Mouse (Mus musculus): Measurements from ENCODE around the gene Ptpn9. TPM values are rescaled to one million over a fixed set of nuclear protein-coding genes. Genes with fewer than 3 reads are reported as not detected.

Ptpn9 gene
- polyA plus RNA-seq, 1 experiment from 2014 or later, result 24.9 TPM

- H3K27me3 ChIP-seq (replicated peaks), result no peaks in the 10 kb centered on the region
- H3K4me3 ChIP-seq (replicated peaks), result no peak overlapping the region
- no peak overlapping the region for H3K27ac ChIP-seq (replicated peaks)
- H3K9ac ChIP-seq (replicated peaks), result no peak overlapping the region
- ATAC-seq (ENCODE audit: low FRiP score), result no peak
- 89% methylated on average over 1 of the region's 1 CpGs for WGBS
- peaks cover 29% of the 10 kb centered on the region for H3K36me3 ChIP-seq
- H3K9me3 ChIP-seq (replicated peaks), result peaks cover 7% of the 10 kb centered on the region
- H3K4me2 ChIP-seq, result no peak overlapping the region
- no peaks in the 10 kb centered on the region for H3K4me1 ChIP-seq
Observed at GRCm38 (mm10) chr9:57017631-57018030, 22.9 kb downstream of the Ptpn9 start.

GRCm38 (mm10) chr9:57031756-57032155 lies 37.0 kb downstream of the Ptpn9 start:
- ATAC-seq (ENCODE audit: low FRiP score), result no peak
- Histone ChIP-seq H3K9me3 (replicated peaks) (no peaks in the 10 kb centered on the region), H3K27me3 (replicated peaks) (no peaks in the 10 kb centered on the region), H3K27ac (replicated peaks) (no peak overlapping the region), H3K4me3 (replicated peaks) (no peak overlapping the region), H3K36me3 (peaks cover 63% of the 10 kb centered on the region), H3K4me1 (no peaks in the 10 kb centered on the region), H3K9ac (replicated peaks) (no peak overlapping the region), H3K4me2 (no peak overlapping the region)
- whole genome bisulfite sequencing, result 97% methylated on average over 1 of the region's 1 CpGs

GRCm38 (mm10) chr9:57056237-57056636 lies 61.5 kb downstream of the Ptpn9 start:
- ATAC-seq (ENCODE audit: low FRiP score), result no peak
- no peak overlapping the region for H3K9ac ChIP-seq (replicated peaks)
- H3K9me3 ChIP-seq (replicated peaks), result no peaks in the 10 kb centered on the region
- no peak overlapping the region for H3K4me2 ChIP-seq
- H3K36me3 ChIP-seq, result peaks cover 48% of the 10 kb centered on the region
- WGBS, result 83% methylated on average over 1 of the region's 1 CpGs
- H3K4me3 ChIP-seq (replicated peaks), result no peak overlapping the region
- no peaks in the 10 kb centered on the region for H3K4me1 ChIP-seq
- no peak overlapping the region for H3K27ac ChIP-seq (replicated peaks)
- no peaks in the 10 kb centered on the region for H3K27me3 ChIP-seq (replicated peaks)

GRCm38 (mm10) chr9:57064164-57064563 lies 69.4 kb downstream of the Ptpn9 start:
- no peak for ATAC-seq (ENCODE audit: low FRiP score)
- Histone ChIP-seq H3K9ac (replicated peaks) (no peak overlapping the region), H3K4me1 (no peaks in the 10 kb centered on the region), H3K4me2 (no peak overlapping the region), H3K36me3 (peaks cover 32% of the 10 kb centered on the region), H3K27me3 (replicated peaks) (no peaks in the 10 kb centered on the region), H3K4me3 (replicated peaks) (no peak overlapping the region), H3K27ac (replicated peaks) (no peak overlapping the region), H3K9me3 (replicated peaks) (no peaks in the 10 kb centered on the region)
- 96% methylated on average over 2 of the region's 2 CpGs for WGBS

GRCm38 (mm10) chr9:57068266-57068665 lies 73.5 kb downstream of the Ptpn9 start:
- WGBS, result 76% methylated on average over 3 of the region's 3 CpGs
- H3K27ac ChIP-seq (replicated peaks), result no peak overlapping the region
- H3K4me3 ChIP-seq (replicated peaks), result no peak overlapping the region
- no peak overlapping the region for H3K4me2 ChIP-seq
- H3K36me3 ChIP-seq, result peaks cover 3% of the 10 kb centered on the region; the same call in 1 of the 2 replicates
- H3K9me3 ChIP-seq (replicated peaks), result no peaks in the 10 kb centered on the region
- peaks cover 13% of the 10 kb centered on the region for H3K4me1 ChIP-seq
- no peaks in the 10 kb centered on the region for H3K27me3 ChIP-seq (replicated peaks)
- no peak for ATAC-seq (ENCODE audit: low FRiP score)
- H3K9ac ChIP-seq (replicated peaks), result no peak overlapping the region

- 61% methylated on average over 1 of the region's 1 CpGs for WGBS
- no peak for ATAC-seq (ENCODE audit: low FRiP score)
- no peaks in the 10 kb centered on the region for H3K27me3 ChIP-seq (replicated peaks)
- H3K4me3 ChIP-seq (replicated peaks), result no peak overlapping the region
- no peak overlapping the region for H3K27ac ChIP-seq (replicated peaks)
- no peaks in the 10 kb centered on the region for H3K9me3 ChIP-seq (replicated peaks)
- H3K9ac ChIP-seq (replicated peaks), result no peak overlapping the region
- H3K4me2 ChIP-seq, result 0 out of 2 replicates have a peak overlapping the region, but pooled peaks have one; percentile 94
- H3K36me3 ChIP-seq, result no peaks in the 10 kb centered on the region
- peaks cover 29% of the 10 kb centered on the region for H3K4me1 ChIP-seq
Observed at GRCm38 (mm10) chr9:57070262-57070661, 75.5 kb downstream of the Ptpn9 start.

GRCm38 (mm10) chr9:57070800-57071545 lies 76.2 kb downstream of the Ptpn9 start:
- Histone ChIP-seq H3K27ac (replicated peaks) (peak overlapping the region; percentile 56; the same call in 1 of the 2 replicates), H3K27me3 (replicated peaks) (no peaks in the 10 kb centered on the region), H3K36me3 (no peaks in the 10 kb centered on the region), H3K4me3 (replicated peaks) (peak overlapping the region; percentile 97), H3K4me1 (peaks cover 30% of the 10 kb centered on the region), H3K4me2 (peak overlapping the region; percentile 94), H3K9me3 (replicated peaks) (no peaks in the 10 kb centered on the region), H3K9ac (replicated peaks) (peak overlapping the region; percentile 45)
- no peak for ATAC-seq (ENCODE audit: low FRiP score)
- 27% methylated on average over 5 of the region's 5 CpGs for WGBS

GRCm38 (mm10) chr9:57071801-57072351 lies 77.2 kb downstream of the Ptpn9 start, which contains the start of gene Sin3a:
Sin3a (plus strand) TSS chr9:57072040.
- peak within 1 kb of the TSS; percentile 99 for H3K27ac ChIP-seq (replicated peaks)
- ATAC-seq (ENCODE audit: low FRiP score), result no peak
- WGBS, result under 1% methylated on average over 34 of the region's 34 CpGs
- H3K9me3 ChIP-seq (replicated peaks), result no peaks in the 10 kb centered on the region
- H3K4me3 ChIP-seq (replicated peaks), result peak within 1 kb of the TSS; percentile 97
- peak within 1 kb of the TSS; percentile 94 for H3K4me2 ChIP-seq
- H3K9ac ChIP-seq (replicated peaks), result peak within 1 kb of the TSS; percentile 70
- no peaks in the 10 kb centered on the region for H3K36me3 ChIP-seq
- no peaks in the 10 kb centered on the region for H3K27me3 ChIP-seq (replicated peaks)
- peaks cover 30% of the 10 kb centered on the region for H3K4me1 ChIP-seq

- Histone ChIP-seq H3K36me3 (no peaks in the 10 kb centered on the region), H3K9me3 (replicated peaks) (no peaks in the 10 kb centered on the region), H3K4me1 (peaks cover 35% of the 10 kb centered on the region), H3K27me3 (replicated peaks) (no peaks in the 10 kb centered on the region), H3K9ac (replicated peaks) (peak overlapping the region; percentile 70), H3K4me2 (peak overlapping the region; percentile 94), H3K27ac (replicated peaks) (peak overlapping the region; percentile 99), H3K4me3 (replicated peaks) (peak overlapping the region; percentile 97)
- ATAC-seq (ENCODE audit: low FRiP score), result no peak
- WGBS, result under 1% methylated on average over 40 of the region's 40 CpGs
Observed at GRCm38 (mm10) chr9:57072526-57072988, 77.8 kb downstream of the Ptpn9 start.

- peak; percentile 68 for ATAC-seq (ENCODE audit: low FRiP score)
- Histone ChIP-seq H3K9ac (replicated peaks) (peak overlapping the region; percentile 70), H3K9me3 (replicated peaks) (no peaks in the 10 kb centered on the region), H3K4me2 (peak overlapping the region; percentile 94), H3K27ac (replicated peaks) (peak overlapping the region; percentile 99), H3K4me3 (replicated peaks) (peak overlapping the region; percentile 97), H3K27me3 (replicated peaks) (no peaks in the 10 kb centered on the region), H3K36me3 (no peaks in the 10 kb centered on the region), H3K4me1 (peaks cover 41% of the 10 kb centered on the region)
- under 1% methylated on average over 54 of the region's 54 CpGs for WGBS
Observed at GRCm38 (mm10) chr9:57072989-57073789, 78.5 kb downstream of the Ptpn9 start.

- H3K9ac ChIP-seq (replicated peaks), result peak overlapping the region; percentile 58
- H3K27me3 ChIP-seq (replicated peaks), result no peaks in the 10 kb centered on the region
- no peaks in the 10 kb centered on the region for H3K36me3 ChIP-seq
- peak overlapping the region; percentile 97 for H3K4me3 ChIP-seq (replicated peaks)
- peak overlapping the region; percentile 94 for H3K4me2 ChIP-seq
- 0% methylated on average over 15 of the region's 15 CpGs for WGBS
- H3K9me3 ChIP-seq (replicated peaks), result no peaks in the 10 kb centered on the region
- ATAC-seq (ENCODE audit: low FRiP score), result no peak
- peak overlapping the region; percentile 99 for H3K27ac ChIP-seq (replicated peaks)
- H3K4me1 ChIP-seq, result peaks cover 42% of the 10 kb centered on the region
Observed at GRCm38 (mm10) chr9:57073790-57074094, 79.0 kb downstream of the Ptpn9 start.
